Mouse (Mus musculus) olfactory bulb, adult 2 months (tissue): Measurements from ENCODE around the gene Tgm3.

ENCODE experiments used
- CTCF ChIP-seq: fragments of 200-500 bp; IDR thresholded peaks from 2 replicates; pipeline ENCODE4 v1.5.1; 2012; ENCODE audit warnings: low read depth, mild to moderate bottlenecking, low read length, moderate library complexity; ENCODE audit not compliant: insufficient read depth
- POLR2A ChIP-seq: fragments of 200-500 bp; IDR thresholded peaks from 2 replicates; pipeline ENCODE4 v1.6.1; 2012; ENCODE audit warnings: mild to moderate bottlenecking, low read depth, low read length, moderate library complexity; ENCODE audit not compliant: insufficient read depth

GRCm38 (mm10) chr2:130032661-130033060 lies 20.5 kb downstream of the Tgm3 start:
- TF ChIP-seq CTCF, result no peak
- TF ChIP-seq POLR2A, result no peak
